Comparison of ENCODE assay signal across 8 mouse cellular contexts in genomic region chr11:106193371-106194154, GRCm38 (mm10). TPM values are rescaled to one million over a fixed set of nuclear protein-coding genes. Genes with fewer than 3 reads are reported as not detected.
DNase-seq lines count a peak whose midpoint lies in the region; ATAC-seq and TF ChIP-seq lines count a peak whose summit lies in the region.

No protein-coding gene starts in this region.

- peak; percentile 96 to 97 for DNase-seq in B cell, adult 2 months
- peak; percentile 99 for DNase-seq in brain, adult 2 months (ENCODE audit: low read depth, low spot score)
- peak; percentile 92 for DNase-seq in liver, adult 2 months (ENCODE audit: extremely low read depth, low read depth, low spot score)
- DNase-seq in splenic B cell, adult 2 months (ENCODE audit: low read depth, low spot score): peak; percentile 99

- H3K27ac ChIP-seq in heart, embryonic 11.5 days (ENCODE audit: low read depth, low read length): peak overlapping the region; percentile 91
- H3K27ac ChIP-seq in kidney, embryonic 16.5 days (ENCODE audit: low read length): peak overlapping the region; percentile 91
- peak overlapping the region; percentile 66 for H3K27ac ChIP-seq in liver, adult 2 months (replicated peaks; ENCODE audit: insufficient read depth, low read depth, low read length)

- WGBS in heart, embryonic 11.5 days (ENCODE audit: insufficient replicate concordance): under 1% methylated on average over 43 of the region's 44 CpGs
- under 1% methylated on average over 43 of the region's 44 CpGs for WGBS in kidney, embryonic 16.5 days
- under 1% methylated on average over 42 of the region's 44 CpGs for WGBS in liver, adult 2 months

- H3K4me2 ChIP-seq in heart, embryonic 11.5 days: peak overlapping the region; percentile 87
- H3K4me2 ChIP-seq in kidney, embryonic 16.5 days (replicated peaks; ENCODE audit: low read depth, low read length): peak overlapping the region; percentile 83
- H3K4me2 ChIP-seq in myocyte (ENCODE audit: low read depth): peak overlapping the region; percentile 98

- H3K9ac ChIP-seq in heart, embryonic 11.5 days (ENCODE audit: low read depth, low read length): peak overlapping the region; percentile 85
- peak overlapping the region; percentile 78 for H3K9ac ChIP-seq in kidney, embryonic 16.5 days (replicated peaks; ENCODE audit: low read length)
- H3K9ac ChIP-seq in liver, adult 2 months (ENCODE audit: low read depth, low read length): peak overlapping the region; percentile 73

- 0 out of 2 replicates have a peak, but pooled peaks cover 6% of the 10 kb centered on the region for H3K4me1 ChIP-seq in heart, embryonic 11.5 days (ENCODE audit: control insufficient read depth, insufficient read depth, low read length)
- H3K4me1 ChIP-seq in kidney, embryonic 16.5 days (ENCODE audit: insufficient read depth, low read length): peaks cover 7% of the 10 kb centered on the region
- peaks cover 8% of the 10 kb centered on the region; the same call in 1 of the 2 replicates for H3K4me1 ChIP-seq in liver, adult 2 months (ENCODE audit: control insufficient read depth, insufficient read depth, low read length)

- H3K36me3 ChIP-seq in heart, embryonic 11.5 days (ENCODE audit: control insufficient read depth, insufficient read depth, low read length): peaks cover 7% of the 10 kb centered on the region; the same call in 1 of the 2 replicates
- H3K36me3 ChIP-seq in kidney, embryonic 16.5 days (ENCODE audit: insufficient read depth, low read length): peaks cover 19% of the 10 kb centered on the region; the same call in 1 of the 2 replicates
- H3K36me3 ChIP-seq in liver, adult 2 months (ENCODE audit: control insufficient read depth, insufficient read depth, low read length): peaks cover 11% of the 10 kb centered on the region
- H3K36me3 ChIP-seq in myocyte (ENCODE audit: control insufficient read depth, insufficient read depth): peaks cover 26% of the 10 kb centered on the region
- peaks cover 2% of the 10 kb centered on the region; the same call in 1 of the 2 replicates for H3K36me3 ChIP-seq in splenic B cell, adult 2 months (ENCODE audit: control insufficient read depth, insufficient read depth, low read length, poor library complexity, severe bottlenecking)

- TF ChIP-seq CTCF in liver, adult 2 months (IDR thresholded peaks at IDR 0.05; ENCODE audit: low read depth, low read length): no peak

- H3K79me2 ChIP-seq in liver, adult 2 months (ENCODE audit: control insufficient read depth, insufficient read depth, low read length): no peaks in the 10 kb centered on the region
- peaks cover 10% of the 10 kb centered on the region for H3K79me2 ChIP-seq in myocyte (ENCODE audit: control insufficient read depth, insufficient read depth)

- peak overlapping the region; percentile 26 for H3ac ChIP-seq in myocyte (ENCODE audit: control insufficient read depth, insufficient read length)

- ATAC-seq in erythroblast, adult 5-6 weeks (replicated peaks; ENCODE audit: low FRiP score, poor library complexity, severe bottlenecking): peak; percentile 91
- peak; percentile 97 for ATAC-seq in heart, embryonic 11.5 days (replicated peaks; ENCODE audit: insufficient number of reproducible peaks, low FRiP score, low TSS enrichment)
- peak; percentile 99 for ATAC-seq in kidney, embryonic 16.5 days (ENCODE audit: low FRiP score, low TSS enrichment)

- H3K27me3 ChIP-seq in heart, embryonic 11.5 days (ENCODE audit: control insufficient read depth, insufficient read depth, low read length): no peaks in the 10 kb centered on the region
- H3K27me3 ChIP-seq in kidney, embryonic 16.5 days (ENCODE audit: insufficient read depth, low read length): no peaks in the 10 kb centered on the region
- H3K27me3 ChIP-seq in liver, adult 2 months (ENCODE audit: control insufficient read depth, insufficient read depth, low read length): no peaks in the 10 kb centered on the region
- no peaks in the 10 kb centered on the region for H3K27me3 ChIP-seq in myocyte (ENCODE audit: control insufficient read depth, insufficient read depth, insufficient read length)
- no peaks in the 10 kb centered on the region for H3K27me3 ChIP-seq in splenic B cell, adult 2 months (ENCODE audit: control insufficient read depth, insufficient read depth, low read length, poor library complexity, severe bottlenecking)

- H3K9me3 ChIP-seq in heart, embryonic 11.5 days (replicated peaks; ENCODE audit: control insufficient read depth, low read length): no peaks in the 10 kb centered on the region
- no peaks in the 10 kb centered on the region for H3K9me3 ChIP-seq in kidney, embryonic 16.5 days (ENCODE audit: low read length)

- peak overlapping the region; percentile 79 for H3K4me3 ChIP-seq in heart, embryonic 11.5 days (ENCODE audit: low read depth, low read length)
- peak overlapping the region; percentile 75 for H3K4me3 ChIP-seq in kidney, embryonic 16.5 days (ENCODE audit: low read length)
- H3K4me3 ChIP-seq in liver, adult 2 months (ENCODE audit: insufficient read depth, low read depth, low read length): peak overlapping the region; percentile 83
- peak overlapping the region; percentile 67 for H3K4me3 ChIP-seq in myocyte

- peak; percentile 62; the same call in 1 of the 2 replicates for TF ChIP-seq POLR2A in liver, adult 2 months (IDR thresholded peaks at IDR 0.05; ENCODE audit: extremely low read depth, insufficient read depth, low read length)
- TF ChIP-seq POLR2A in myocyte (IDR thresholded peaks at IDR 0.05; ENCODE audit: insufficient read length, low read depth): peak; percentile 64

TF ChIP-seq in myocyte, 11 proteins besides CTCF, POLR2A, EP300 and RAD21:
- TF ChIP-seq MYOG (IDR thresholded peaks at IDR 0.05; ENCODE audit: control insufficient read depth in 1 of 3, insufficient read depth in 1 of 3, insufficient read length in 2 of 3, low read depth in 2 of 3): peak in 1 of 3 experiments; percentile 5
- TF ChIP-seq MAX (IDR thresholded peaks at IDR 0.05; ENCODE audit: low read depth): no peak
- TF ChIP-seq REST (IDR thresholded peaks at IDR 0.05; ENCODE audit: insufficient read depth, insufficient read length): no peak
- no peak for TF ChIP-seq CEBPB (IDR thresholded peaks at IDR 0.05; ENCODE audit: insufficient read depth, poor library complexity, severe bottlenecking)
- no peak for TF ChIP-seq TCF12 (IDR thresholded peaks at IDR 0.05; ENCODE audit: insufficient read depth, poor library complexity, severe bottlenecking)
- TF ChIP-seq SRF (IDR thresholded peaks at IDR 0.05; ENCODE audit: control insufficient read depth, insufficient read length, low read depth): peak; percentile 26
- no peak for TF ChIP-seq TCF3 (IDR thresholded peaks at IDR 0.05; ENCODE audit: insufficient read length, low read depth)
- peak; percentile 95 for TF ChIP-seq POLR2AphosphoS2 (IDR thresholded peaks at IDR 0.05; ENCODE audit: insufficient read length, low read depth)
- no peak for TF ChIP-seq E2F4 (IDR thresholded peaks at IDR 0.05; ENCODE audit: insufficient read depth)
- TF ChIP-seq USF1 (IDR thresholded peaks at IDR 0.05; ENCODE audit: low read depth): no peak
- TF ChIP-seq MYOD1 (IDR thresholded peaks at IDR 0.05; ENCODE audit: control insufficient read depth in 1 of 3, insufficient read length in 2 of 3, low read depth in 2 of 3): no peak

RNA-seq across cellular contexts. Expression of gene Strada, which starts 8.4 kb away (rescaled TPM):
- 3.8 and 11.5 TPM in 2 replicates for total RNA-seq in erythroblast, adult 5-6 weeks (2015; ENCODE audit: low replicate concordance)
- total RNA-seq in erythroblast, adult 5-6 weeks (2017; ENCODE audit: low replicate concordance): 4.9 and 5.7 TPM in 2 replicates
- 22.4 and 26.6 TPM in 2 replicates for polyA plus RNA-seq in heart, embryonic 11.5 days (2014; fragmentation: Nextera tagmentation; extraction: Ambion mirVana)
- 32.1 and 33.3 TPM in 2 replicates for polyA plus RNA-seq in kidney, embryonic 16.5 days (2015; fragmentation: Nextera tagmentation; extraction: Ambion mirVana)
- total RNA-seq in liver, adult 2 months (2014; rRNA removed): 1.8 and 2.8 TPM in 2 replicates
- polyA plus RNA-seq in liver, adult 2 months (2012; rRNA removed): 3.1 and 3.9 TPM in 2 replicates
- polyA plus RNA-seq in myocyte (2012; fragmentation: generic; extraction: Trizol): 25.9 TPM

RNA-seq across cellular contexts. Expression of gene Ccdc47, which starts 22.6 kb away (rescaled TPM):
- total RNA-seq in erythroblast, adult 5-6 weeks (2015; ENCODE audit: low replicate concordance): 11.5 and 15.2 TPM in 2 replicates
- 38.8 and 57.4 TPM in 2 replicates for total RNA-seq in erythroblast, adult 5-6 weeks (2017; ENCODE audit: low replicate concordance)
- polyA plus RNA-seq in heart, embryonic 11.5 days (2014; fragmentation: Nextera tagmentation; extraction: Ambion mirVana): 58.9 and 91.1 TPM in 2 replicates
- 96.0 and 101 TPM in 2 replicates for polyA plus RNA-seq in kidney, embryonic 16.5 days (2015; fragmentation: Nextera tagmentation; extraction: Ambion mirVana)
- 42.6 and 48.9 TPM in 2 replicates for total RNA-seq in liver, adult 2 months (2014; rRNA removed)
- 12.8 and 16.9 TPM in 2 replicates for polyA plus RNA-seq in liver, adult 2 months (2012; rRNA removed)
- 31.6 TPM for polyA plus RNA-seq in myocyte (2012; fragmentation: generic; extraction: Trizol)

RNA-seq across cellular contexts. Expression of gene Ddx42, which starts 23.2 kb away (rescaled TPM):
- 13.4 and 14.6 TPM in 2 replicates for total RNA-seq in erythroblast, adult 5-6 weeks (2015; ENCODE audit: low replicate concordance)
- total RNA-seq in erythroblast, adult 5-6 weeks (2017; ENCODE audit: low replicate concordance): 18.8 and 35.8 TPM in 2 replicates
- polyA plus RNA-seq in heart, embryonic 11.5 days (2014; fragmentation: Nextera tagmentation; extraction: Ambion mirVana): 45.3 and 58.3 TPM in 2 replicates
- polyA plus RNA-seq in kidney, embryonic 16.5 days (2015; fragmentation: Nextera tagmentation; extraction: Ambion mirVana): 81.5 and 88.1 TPM in 2 replicates
- total RNA-seq in liver, adult 2 months (2014; rRNA removed): 16.0 and 19.7 TPM in 2 replicates
- polyA plus RNA-seq in liver, adult 2 months (2012; rRNA removed): 4.8 and 5.1 TPM in 2 replicates
- 22.0 TPM for polyA plus RNA-seq in myocyte (2012; fragmentation: generic; extraction: Trizol)

RNA-seq across cellular contexts. Expression of gene Limd2, which starts 32.9 kb away (rescaled TPM):
- 43.2 and 53.5 TPM in 2 replicates for total RNA-seq in erythroblast, adult 5-6 weeks (2015; ENCODE audit: low replicate concordance)
- 7.4 and 14.3 TPM in 2 replicates for total RNA-seq in erythroblast, adult 5-6 weeks (2017; ENCODE audit: low replicate concordance)
- polyA plus RNA-seq in heart, embryonic 11.5 days (2014; fragmentation: Nextera tagmentation; extraction: Ambion mirVana): 145 and 151 TPM in 2 replicates
- polyA plus RNA-seq in kidney, embryonic 16.5 days (2015; fragmentation: Nextera tagmentation; extraction: Ambion mirVana): 207 and 214 TPM in 2 replicates
- 9.4 and 9.7 TPM in 2 replicates for total RNA-seq in liver, adult 2 months (2014; rRNA removed)
- 21.8 and 26.3 TPM in 2 replicates for polyA plus RNA-seq in liver, adult 2 months (2012; rRNA removed)
- polyA plus RNA-seq in myocyte (2012; fragmentation: generic; extraction: Trizol): 36.4 TPM

RNA-seq across cellular contexts. Expression of gene Gm10840, which starts 32.9 kb away (rescaled TPM):
- not detected in 2 replicates for total RNA-seq in erythroblast, adult 5-6 weeks (2015; ENCODE audit: low replicate concordance)
- not detected in 2 replicates for total RNA-seq in erythroblast, adult 5-6 weeks (2017; ENCODE audit: low replicate concordance)
- polyA plus RNA-seq in heart, embryonic 11.5 days (2014; fragmentation: Nextera tagmentation; extraction: Ambion mirVana): not detected in 2 replicates
- not detected in 2 replicates for polyA plus RNA-seq in kidney, embryonic 16.5 days (2015; fragmentation: Nextera tagmentation; extraction: Ambion mirVana)
- total RNA-seq in liver, adult 2 months (2014; rRNA removed): not detected in 2 replicates
- not detected in 2 replicates for polyA plus RNA-seq in liver, adult 2 months (2012; rRNA removed)
- polyA plus RNA-seq in myocyte (2012; fragmentation: generic; extraction: Trizol): not detected

Comparison
In these comparisons a context has a peak if more than half of its experiments do, and no peak if none do; other contexts are left out.
1. Peak in every context shown above with its lines: DNase-seq, ATAC-seq, H3K4me3 ChIP-seq and H3K27ac ChIP-seq.